Mouse (Mus musculus) liver, embryonic 11.5 days (tissue): ENCODE results near the gene Tex19.2. TPM values are rescaled to one million over a fixed set of nuclear protein-coding genes. Genes with fewer than 3 reads are reported as not detected.
A peak's percentile ranks its signal among the peaks of the same experiment; 100 is the strongest.
"Not testable (repeated sequence)": the region's sequence is repeated elsewhere in the genome, so short reads cannot be mapped to it uniquely, and the experiment has no call there.

Experiments
- ATAC-seq: fragments of 200-750 bp; cut with Nextera tagmentation; replicated peaks from 2 replicates; pipeline ENCODE4 v1.8.0; 2017; ENCODE audit warnings: moderate number of reproducible peaks, mild to moderate bottlenecking, moderate TSS enrichment, moderate library complexity; ENCODE audit not compliant: low FRiP score
- DNase-seq: peaks from one replicate; pipeline ENCODE4 v3.0.0-alpha.2; 2017; ENCODE audit warnings: low spot score
- H3K27ac ChIP-seq: fragments of 300-500 bp; sonication (generic); 2 replicates; pipeline ENCODE4 v1.5.1; 2014; ENCODE audit warnings: mild to moderate bottlenecking, low read depth, low read length, control low read depth
- H3K27me3 ChIP-seq: fragments of 300-500 bp; sonication (generic); replicated peaks from 2 replicates; pipeline ENCODE4 v1.6.1; 2014; ENCODE audit warnings: low read length, mixed read lengths; ENCODE audit not compliant: control insufficient read depth, insufficient read depth
- H3K36me3 ChIP-seq: fragments of 300-500 bp; sonication (generic); 2 replicates; pipeline ENCODE4 v1.6.1; 2014; ENCODE audit warnings: mild to moderate bottlenecking, low read length, moderate library complexity, mixed read lengths; ENCODE audit not compliant: control insufficient read depth, insufficient read depth
- H3K4me1 ChIP-seq: fragments of 300-500 bp; sonication (generic); replicated peaks from 2 replicates; pipeline ENCODE4 v1.6.1; 2014; ENCODE audit warnings: low read length, mixed read lengths; ENCODE audit not compliant: control insufficient read depth, insufficient read depth
- H3K4me2 ChIP-seq: fragments of 300-500 bp; sonication (generic); 2 replicates; pipeline ENCODE4 v1.6.1; 2014; ENCODE audit warnings: mild to moderate bottlenecking, control low read depth, moderate library complexity
- H3K4me3 ChIP-seq: fragments of 300-500 bp; sonication (generic); 2 replicates; pipeline ENCODE4 v1.5.1; 2014; ENCODE audit warnings: low read depth, low read length, control low read depth
- H3K9ac ChIP-seq: fragments of 300-500 bp; sonication (generic); 2 replicates; pipeline ENCODE4 v1.6.1; 2014; ENCODE audit warnings: low read depth, low read length, control low read depth
- H3K9me3 ChIP-seq: fragments of 300-500 bp; sonication (generic); 2 replicates; pipeline ENCODE4 v1.6.1; 2016; ENCODE audit warnings: low read length, inconsistent platforms, mixed read lengths; ENCODE audit not compliant: control insufficient read depth
- WGBS: fragments of 180-500 bp; shearing (Covaris S2); extraction: QIAGEN DNeasy Blood & Tissue Kit; methylation state at CpG from one replicate; pipeline ENCODE4 v1.1.7; 2014; 5-methylcytosine and 5-hydroxymethylcytosine counted together
- polyA plus RNA-seq: library from polyadenylated mRNA; unstranded; fragments of >200 nt; fragmentation: Nextera tagmentation; extraction: Ambion mirVana; gene quantifications from 2 replicates; pipeline ENCODE4 v1.2.1, GENCODE M21; 2014

The Tex19.2 gene
- polyA plus RNA-seq, 1 experiment from 2014 or later = not detected

DNA sequence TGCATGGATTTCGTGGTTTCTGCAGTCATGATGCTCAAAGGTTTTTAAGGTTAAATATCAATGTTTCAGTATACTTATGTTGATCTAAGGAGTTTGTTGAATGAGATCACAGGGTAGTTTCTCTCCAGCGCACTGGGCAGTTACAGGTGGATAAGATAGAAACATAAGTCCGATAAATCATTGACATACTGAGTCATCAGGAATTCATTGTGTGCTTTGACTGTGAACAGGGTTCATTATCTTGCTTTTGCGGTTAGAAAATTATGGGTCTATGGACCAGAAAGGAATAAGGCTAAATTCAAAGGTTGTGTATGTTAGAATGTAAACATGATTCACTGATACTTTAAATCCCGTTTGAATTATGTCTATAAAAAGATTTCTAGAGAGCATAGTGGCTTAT lies 33.3 kb downstream of the Tex19.2 start:
- Histone ChIP-seq H3K4me2 (no peak overlapping the region), H3K9ac (no peak overlapping the region), H3K36me3 (no peaks in the 10 kb centered on the region), H3K27me3 (no peaks in the 10 kb centered on the region), H3K27ac (no peak overlapping the region), H3K9me3 (no peaks in the 10 kb centered on the region), H3K4me1 (0 out of 2 replicates have a peak, but pooled peaks cover 2% of the 10 kb centered on the region), H3K4me3 (no peak overlapping the region)
- 69% methylated on average over 5 of the region's 5 CpGs for WGBS
- ATAC-seq (no peak), DNase-seq (no peak)

DNA sequence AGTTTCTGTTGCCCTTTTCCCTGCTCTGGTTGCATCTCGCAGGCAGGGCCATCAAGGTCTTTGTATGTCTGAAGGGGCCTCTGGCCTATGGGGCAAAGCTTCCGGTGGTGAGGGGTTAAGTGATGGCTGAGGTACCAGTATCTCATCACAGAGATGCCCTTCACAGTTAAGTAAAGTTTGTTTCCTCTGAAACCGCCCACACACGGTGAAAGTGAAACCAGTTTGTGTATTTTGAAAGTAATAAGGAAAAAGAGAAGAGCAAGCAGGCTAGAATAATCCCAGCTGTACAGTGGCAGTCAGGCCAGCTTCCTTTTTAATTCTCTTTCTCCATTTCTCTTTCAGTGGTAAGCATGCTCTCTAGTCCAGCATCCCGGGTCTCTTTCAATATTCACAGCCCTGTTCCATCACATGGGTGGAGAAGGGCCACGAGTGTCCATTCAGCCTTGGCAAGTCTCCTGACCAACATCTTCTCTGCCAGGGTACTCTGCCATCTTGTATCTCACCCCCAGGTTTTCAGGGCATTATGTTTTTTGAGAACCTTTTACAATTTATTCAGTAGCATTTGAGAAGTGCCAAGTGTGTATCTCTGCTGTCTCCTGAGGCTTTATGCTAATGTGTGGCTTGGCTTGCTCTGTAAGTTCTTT lies 35.5 kb downstream of the Tex19.2 start:
- 66% methylated on average over 6 of the region's 6 CpGs for WGBS
- Histone ChIP-seq H3K4me2 (peak overlapping the region; percentile 27; the same call in 1 of the 2 replicates), H3K36me3 (no peaks in the 10 kb centered on the region), H3K4me3 (no peak overlapping the region), H3K9me3 (no peaks in the 10 kb centered on the region), H3K27me3 (no peaks in the 10 kb centered on the region), H3K9ac (no peak overlapping the region), H3K27ac (no peak overlapping the region), H3K4me1 (0 out of 2 replicates have a peak, but pooled peaks cover 2% of the 10 kb centered on the region)
- ATAC-seq (no peak), DNase-seq (no peak)

- Histone ChIP-seq H3K27me3 (no peaks in the 10 kb centered on the region), H3K36me3 (no peaks in the 10 kb centered on the region), H3K4me2 (no peak overlapping the region), H3K4me1 (0 out of 2 replicates have a peak, but pooled peaks cover 2% of the 10 kb centered on the region), H3K4me3 (no peak overlapping the region), H3K27ac (no peak overlapping the region), H3K9me3 (no peaks in the 10 kb centered on the region), H3K9ac (no peak overlapping the region)
- no peak for DNase-seq
- 65% methylated on average over 3 of the region's 3 CpGs for WGBS
- no peak for ATAC-seq
Measured at GRCm38 (mm10) chr11:121082250-121082649, 36.2 kb downstream of the Tex19.2 start.

DNA sequence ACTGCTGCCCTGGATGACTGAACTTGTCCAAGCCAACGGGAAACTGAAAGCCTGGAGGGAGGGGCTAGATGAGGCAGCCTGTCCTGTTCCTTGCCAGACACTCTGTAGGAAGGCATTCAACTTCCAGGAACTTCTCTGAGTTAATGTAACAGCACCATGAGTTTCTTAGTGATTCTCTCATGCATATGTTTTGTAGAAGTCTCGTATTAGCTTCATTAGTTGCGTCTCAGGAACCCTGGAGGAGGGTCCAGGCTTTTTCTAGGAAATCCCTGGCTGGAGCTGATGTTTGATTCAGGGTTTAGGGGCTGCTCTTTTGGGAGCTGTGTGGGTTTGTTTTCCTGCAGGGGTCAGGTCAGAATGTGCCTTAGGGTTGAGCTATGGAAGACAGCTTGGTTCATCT lies 37.4 kb downstream of the Tex19.2 start, which contains the start of gene Sectm1a:
Gene Sectm1a (minus strand): TSS at position 101 of the 400 bp plus-strand sequence.
- 64% methylated on average over 3 of the region's 3 CpGs for WGBS
- 0 out of 2 replicates have a peak, but pooled peaks cover 2% of the 10 kb centered on the region for H3K4me1 ChIP-seq
- no peak within 1 kb of the TSS for H3K9ac ChIP-seq
- no peaks in the 10 kb centered on the region for H3K27me3 ChIP-seq
- no peaks in the 10 kb centered on the region for H3K9me3 ChIP-seq
- ATAC-seq (no peak), DNase-seq (no peak)
- no peak within 1 kb of the TSS for H3K4me3 ChIP-seq
- no peak within 1 kb of the TSS for H3K4me2 ChIP-seq
- H3K27ac ChIP-seq = no peak within 1 kb of the TSS
- H3K36me3 ChIP-seq = no peaks in the 10 kb centered on the region

- Histone ChIP-seq H3K9me3 (no peaks in the 10 kb centered on the region), H3K9ac (no peak overlapping the region), H3K36me3 (no peaks in the 10 kb centered on the region), H3K27me3 (no peaks in the 10 kb centered on the region), H3K4me1 (0 out of 2 replicates have a peak, but pooled peaks cover 2% of the 10 kb centered on the region), H3K4me2 (no peak overlapping the region), H3K27ac (no peak overlapping the region), H3K4me3 (no peak overlapping the region)
- no peak for ATAC-seq
- 88% methylated on average over 8 of the region's 8 CpGs for WGBS
- DNase-seq = no peak
Measured at GRCm38 (mm10) chr11:121080330-121080729, 38.1 kb downstream of the Tex19.2 start.

DNA sequence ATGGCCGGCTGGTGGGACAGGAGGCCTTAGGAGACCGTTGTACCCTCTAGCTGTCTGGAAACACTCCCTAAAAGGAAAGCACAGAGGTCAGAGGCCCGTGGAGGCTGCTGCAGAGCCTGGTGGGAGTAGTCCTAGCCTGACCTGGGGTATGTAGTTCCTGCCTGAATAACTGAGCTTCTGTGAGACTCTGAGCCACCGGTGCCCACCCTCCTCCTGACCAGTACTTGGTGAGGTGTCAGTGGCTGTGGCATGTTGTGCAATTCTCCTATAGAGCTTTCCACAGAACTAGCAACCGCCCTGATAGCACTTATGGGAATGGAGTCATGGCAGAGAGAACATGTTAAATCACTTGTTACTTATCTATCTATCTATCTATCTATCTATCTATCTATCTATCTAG lies 42.8 kb downstream of the Tex19.2 start:
- ATAC-seq (no peak), DNase-seq (no peak)
- Histone ChIP-seq H3K4me3 (no peak overlapping the region), H3K9me3 (no peaks in the 10 kb centered on the region), H3K4me2 (no peak overlapping the region), H3K36me3 (no peaks in the 10 kb centered on the region), H3K9ac (no peak overlapping the region), H3K27me3 (no peaks in the 10 kb centered on the region), H3K27ac (no peak overlapping the region), H3K4me1 (no peaks in the 10 kb centered on the region)
- WGBS = 78% methylated on average over 5 of the region's 5 CpGs

- WGBS = 88% methylated on average over 12 of the region's 16 CpGs
- not testable (repeated sequence) for H3K9ac ChIP-seq, H3K9me3 ChIP-seq, H3K27ac ChIP-seq, H3K36me3 ChIP-seq, DNase-seq, H3K4me2 ChIP-seq, H3K4me1 ChIP-seq, H3K4me3 ChIP-seq, H3K27me3 ChIP-seq, ATAC-seq
Measured at GRCm38 (mm10) chr11:121069662-121070061, 48.8 kb downstream of the Tex19.2 start.

DNA sequence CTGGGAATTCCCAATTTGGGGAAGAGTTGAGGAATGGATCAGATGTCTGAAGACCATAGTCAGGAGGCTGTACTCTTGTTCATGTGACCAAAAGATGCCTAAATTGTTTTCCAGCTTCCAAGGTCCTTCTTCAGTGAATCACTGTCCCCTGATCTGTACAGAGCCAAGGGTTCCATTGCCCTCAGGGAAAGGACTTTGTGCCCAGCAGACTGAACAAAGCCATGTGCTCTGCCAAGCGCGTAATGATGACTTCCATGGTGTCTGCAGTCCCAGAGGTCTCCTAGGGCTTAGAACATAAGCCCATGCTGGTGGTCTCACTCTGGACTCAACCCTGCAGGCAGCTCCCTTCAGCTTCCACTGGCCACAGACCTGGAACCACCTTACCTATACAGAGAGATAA lies 50.6 kb downstream of the Tex19.2 start:
- WGBS = 94% methylated on average over 2 of the region's 2 CpGs
- ATAC-seq = no peak

More for the DNA sequence above, 50.6 kb downstream of the Tex19.2 start:
- H3K36me3 ChIP-seq = no peaks in the 10 kb centered on the region
- H3K9ac ChIP-seq = no peak overlapping the region
- no peak overlapping the region for H3K27ac ChIP-seq
- no peak overlapping the region for H3K4me2 ChIP-seq
- no peaks in the 10 kb centered on the region for H3K27me3 ChIP-seq
- DNase-seq = no peak
- no peak overlapping the region for H3K4me3 ChIP-seq
- no peaks in the 10 kb centered on the region for H3K9me3 ChIP-seq
- H3K4me1 ChIP-seq = no peaks in the 10 kb centered on the region
